Mouse (Mus musculus) gastrocnemius, postnatal 36 days (tissue): ENCODE measurements at regions not wholly inside any gene's neighbourhood (a gene's known extent, or its start where the extent isn't known, plus 50 kb on each side); places are given as distances from the start of the nearest gene placed in this dataset.

Source experiments
- DNase-seq, 2 experiments: peaks; one replicate each; pipeline ENCODE4 v3.0.0; 2022
- intact Hi-C: fragments of 180-260 bp; cut with DNase I; formaldehyde crosslinking; loops from one replicate; pipeline ENCODE4 v1.15.1; 2025

DNA sequence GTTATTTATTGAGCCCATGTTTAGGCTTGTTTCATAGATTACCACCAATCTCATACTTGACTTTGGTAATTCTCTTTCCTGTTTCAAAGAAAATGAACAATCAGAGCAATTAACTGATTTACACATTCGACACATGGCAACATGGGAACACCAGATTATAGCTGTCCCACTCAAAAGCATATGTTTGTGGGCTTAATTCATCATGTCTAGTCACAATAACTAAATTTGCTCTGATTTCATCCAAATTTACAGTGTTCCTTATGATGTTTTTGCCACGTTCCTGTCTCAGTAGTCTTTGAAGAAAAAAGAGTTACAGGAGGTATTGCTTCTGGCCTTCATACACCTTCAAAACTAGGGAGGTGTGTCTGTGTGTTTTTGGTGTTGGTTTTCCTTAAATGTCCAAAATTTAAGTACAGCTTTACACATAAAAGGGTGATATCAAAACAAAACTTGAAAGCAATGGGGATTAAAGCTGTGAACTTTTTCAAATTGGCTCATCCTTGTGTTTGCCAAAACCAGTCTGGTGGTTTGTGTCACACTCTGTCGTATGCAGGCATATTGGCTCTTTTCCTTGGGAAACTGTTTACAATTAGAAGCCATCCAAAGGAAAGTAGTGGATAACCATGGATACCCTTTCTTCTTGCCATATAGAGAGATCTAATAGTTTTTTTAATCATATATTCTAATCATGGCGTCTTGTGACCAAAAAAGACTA is 291.3 kb downstream of the Etv1 start:
- DNase-seq, result no peak
- intact Hi-C loops, result no loop called here

DNA sequence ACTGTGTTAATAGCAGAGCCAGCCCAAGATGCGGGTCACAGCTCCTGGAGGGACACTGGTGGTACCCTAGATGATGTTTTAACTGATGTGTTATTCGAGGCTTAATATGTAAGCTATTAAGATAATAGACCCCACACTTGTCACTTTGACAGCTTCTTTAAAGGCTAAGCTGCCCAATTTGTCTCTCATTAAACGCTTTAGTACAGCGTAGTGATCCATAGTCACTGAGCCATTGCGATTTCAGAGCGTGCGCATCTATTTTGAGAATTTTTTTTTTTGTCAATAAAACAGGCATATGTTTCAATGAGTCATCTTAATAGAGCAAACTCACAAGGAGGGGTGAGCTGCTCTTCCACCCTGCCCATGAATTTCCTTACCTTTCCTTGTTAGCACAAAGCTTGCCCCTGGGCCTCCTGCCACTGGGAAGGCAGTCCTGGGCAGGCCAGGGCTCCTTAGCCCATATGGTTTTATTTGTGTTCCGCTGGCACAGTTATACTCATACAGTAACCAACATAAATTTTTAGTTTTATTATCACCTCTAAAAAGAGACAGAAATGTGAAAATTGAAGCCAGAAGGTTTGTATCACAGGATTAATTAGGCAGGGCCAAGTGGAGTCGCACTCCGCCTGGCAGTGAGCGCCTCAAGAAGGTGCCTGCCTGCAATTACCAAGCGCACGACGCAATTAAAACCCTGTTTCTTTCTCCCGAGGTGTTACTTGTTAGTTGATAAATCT is 294.3 kb downstream of the Etv1 start:
- no peak for DNase-seq
- intact Hi-C loops, result no loop called here

- no peak for DNase-seq
- intact Hi-C loops, result no loop called here
Observed at GRCm38 (mm10) chr12:39086285-39086684, 307.1 kb downstream of the Etv1 start.

DNA sequence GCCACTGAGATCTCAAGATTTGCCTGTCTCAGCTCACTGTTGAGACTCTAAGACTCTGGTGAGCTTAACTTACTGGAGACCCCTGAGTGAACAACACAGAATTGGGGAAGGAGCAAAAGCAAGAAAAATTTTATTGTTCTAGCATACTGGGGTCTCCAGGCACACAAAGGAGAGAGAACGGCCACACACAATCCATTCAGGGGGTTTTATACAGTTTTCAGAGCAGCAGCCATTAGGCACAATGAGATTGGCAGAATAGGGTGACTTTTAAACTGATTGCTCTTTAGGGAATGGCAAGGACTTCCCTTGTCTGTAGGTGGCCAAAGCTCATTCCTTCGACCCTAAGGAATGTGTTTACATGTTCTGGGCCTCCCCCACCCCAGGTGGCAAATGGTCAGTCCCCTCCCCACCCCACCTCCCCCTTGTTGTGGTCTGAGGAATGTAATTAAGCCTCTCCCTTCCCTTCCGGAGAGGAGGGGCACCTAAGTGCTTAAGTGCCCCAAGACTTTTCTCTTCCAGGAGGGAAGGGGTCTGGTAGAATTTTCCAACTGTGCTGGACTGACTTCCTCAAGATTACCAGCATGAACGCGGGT is 315.6 kb downstream of the Etv1 start:
- intact Hi-C loops, result no loop called here

GRCm38 (mm10) chr12:39123391-39124095 is 344.4 kb downstream of the Etv1 start:
- intact Hi-C loops, result no loop called here
- no peak for DNase-seq

More for the DNA sequence above, 315.6 kb downstream of the Etv1 start:
- DNase-seq, result no peak

- no peak for DNase-seq
- intact Hi-C loops, result no loop called here
Observed at GRCm38 (mm10) chr12:39154689-39155088, 375.5 kb downstream of the Etv1 start.

- intact Hi-C loops, result no loop called here
- DNase-seq, result no peak
Observed at GRCm38 (mm10) chr12:39176958-39177357, 397.8 kb downstream of the Etv1 start.

GRCm38 (mm10) chr12:39224073-39224472 is 444.9 kb downstream of the Etv1 start:
- intact Hi-C loops, result no loop called here
- DNase-seq, result no peak

GRCm38 (mm10) chr12:39256605-39257004 is 477.4 kb downstream of the Etv1 start:
- intact Hi-C loops, result no loop called here
- no peak for DNase-seq

DNA sequence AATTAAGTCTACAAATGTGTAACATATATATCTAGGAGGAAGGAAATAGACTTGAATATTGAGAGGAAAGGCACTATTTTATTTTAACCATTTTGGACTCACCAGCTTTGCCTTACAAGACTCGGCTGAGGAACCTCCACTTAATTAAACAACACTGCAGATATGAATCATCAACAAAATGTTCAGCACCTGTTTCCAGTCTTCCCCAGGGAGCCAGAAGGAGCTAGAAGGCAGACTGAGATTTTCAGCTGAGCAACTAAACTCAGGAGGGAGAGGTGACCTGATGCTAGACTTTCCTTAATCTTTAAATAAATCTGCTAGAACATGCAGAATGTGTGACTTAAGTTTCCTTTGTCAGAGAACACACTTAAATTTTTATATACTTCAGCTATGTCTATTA is 478.4 kb downstream of the Etv1 start:
- intact Hi-C loops, result no loop called here

DNA sequence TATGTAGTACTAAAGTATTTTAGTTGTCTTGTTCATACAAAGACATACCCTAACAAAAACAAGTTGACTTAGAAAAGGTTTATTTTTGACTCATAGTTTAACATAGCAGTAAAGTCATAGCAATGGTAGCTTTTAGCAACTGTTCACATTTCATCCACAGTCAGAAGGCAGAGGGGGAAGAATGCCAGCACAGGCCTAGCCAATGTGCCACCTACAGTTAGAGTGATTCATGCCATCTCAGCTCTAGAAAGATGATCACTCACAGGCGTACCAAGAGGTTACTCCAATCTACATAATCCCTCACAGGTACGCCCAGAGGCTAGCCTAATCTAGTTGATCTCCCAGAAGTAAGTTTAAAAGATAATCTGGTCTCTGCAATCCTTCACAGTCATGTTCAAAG is 510.5 kb downstream of the Etv1 start:
- no peak for DNase-seq
- intact Hi-C loops, result no loop called here

More for the DNA sequence above, 478.4 kb downstream of the Etv1 start:
- DNase-seq, result no peak

DNA sequence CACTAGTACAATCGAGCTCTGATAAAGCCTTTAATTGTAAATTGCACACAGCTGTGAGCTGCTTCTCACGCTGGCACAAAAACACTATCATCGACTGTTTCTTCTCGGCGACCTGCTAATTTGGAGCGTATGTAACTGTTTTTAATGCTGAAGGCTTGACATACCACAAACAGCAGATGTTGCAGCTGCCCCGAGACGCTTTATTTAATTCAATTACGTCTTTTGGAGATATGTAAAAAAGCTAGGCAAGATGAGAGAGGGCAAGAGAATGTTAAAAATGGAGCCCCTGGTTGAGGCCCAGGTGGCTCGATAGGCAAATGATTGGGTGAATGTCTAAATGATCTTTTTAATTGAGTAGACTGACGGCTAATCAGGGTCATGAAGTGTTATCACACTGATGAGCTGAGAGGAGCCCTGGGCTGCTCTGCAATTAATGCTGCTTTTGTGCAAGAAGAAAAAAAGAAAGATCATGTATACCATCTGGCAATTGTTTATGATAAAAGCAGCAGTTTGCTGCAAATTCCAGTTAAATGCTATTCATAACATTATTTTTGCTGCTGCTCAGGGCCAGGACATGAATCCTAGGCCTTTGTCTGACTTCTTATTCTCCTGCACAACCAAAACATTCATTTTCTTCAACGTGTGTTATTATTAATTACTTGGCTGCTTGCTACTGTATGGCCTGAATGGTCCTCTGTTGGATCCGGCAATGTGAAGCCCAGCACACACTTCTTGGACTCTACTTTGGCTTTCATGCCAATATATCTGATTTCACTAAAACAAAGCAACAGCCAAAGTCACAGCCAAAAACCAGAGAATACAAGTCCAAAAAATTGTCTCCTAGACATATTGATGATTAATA is 522.4 kb downstream of the Etv1 start:
- intact Hi-C loops, result no loop called here

DNA sequence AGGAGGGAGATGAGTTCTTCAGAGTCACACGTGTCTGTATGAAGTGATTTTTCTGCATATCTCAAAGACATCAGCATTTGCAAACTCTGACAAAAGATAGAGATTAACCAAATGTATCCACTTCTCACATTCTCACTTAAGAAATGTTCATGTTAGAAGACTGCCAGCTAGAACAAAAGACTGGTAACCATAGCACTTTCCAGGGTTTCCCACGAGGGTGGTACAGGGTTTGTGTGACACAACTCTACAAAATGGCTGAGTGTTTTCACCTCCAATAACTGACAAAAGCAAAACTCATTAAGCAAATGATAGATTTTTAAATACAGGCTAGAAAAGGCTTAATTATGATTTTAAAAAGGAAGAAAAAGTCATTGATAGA is 523.0 kb downstream of the Etv1 start:
- no peak for DNase-seq
- intact Hi-C loops, result no loop called here

More for the DNA sequence above, 522.4 kb downstream of the Etv1 start:
- no peak for DNase-seq

- intact Hi-C loops, result no loop called here
- no peak for DNase-seq
Observed at GRCm38 (mm10) chr12:39307746-39308145, 528.6 kb downstream of the Etv1 start.

DNA sequence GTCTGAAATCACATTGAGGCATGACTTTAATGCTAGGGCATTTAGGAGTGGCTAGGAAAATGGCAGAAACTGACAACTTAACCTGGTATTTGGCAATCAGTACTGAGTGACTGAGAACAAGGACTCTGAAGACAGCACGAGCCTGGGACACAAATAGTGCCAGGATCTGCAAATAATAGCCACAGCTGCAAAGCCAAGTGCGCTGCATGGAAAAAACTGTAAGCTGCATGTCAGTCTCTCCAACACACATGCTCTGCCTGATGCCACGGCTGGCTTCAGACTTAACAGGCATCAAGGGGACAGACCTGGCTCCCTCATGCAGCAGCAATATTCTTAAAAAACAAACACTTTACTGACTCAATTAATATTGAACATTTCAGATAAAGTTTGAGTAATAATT is 530.7 kb downstream of the Etv1 start:
- no peak for DNase-seq
- intact Hi-C loops, result no loop called here

- peak in 1 of 2 experiments; percentile 13 for DNase-seq
- intact Hi-C loops, result no loop called here
Observed at GRCm38 (mm10) chr12:39317229-39317628, 538.0 kb downstream of the Etv1 start.

- no peak for DNase-seq
- intact Hi-C loops, result no loop called here
Observed at GRCm38 (mm10) chr12:39321453-39321852, 542.3 kb downstream of the Etv1 start.

GRCm38 (mm10) chr12:39326157-39326556 is 547.0 kb downstream of the Etv1 start:
- intact Hi-C loops, result no loop called here
- no peak for DNase-seq

GRCm38 (mm10) chr12:39326668-39327299 is 547.6 kb downstream of the Etv1 start:
- intact Hi-C loops, result no loop called here
- DNase-seq, result no peak

- no peak for DNase-seq
- intact Hi-C loops, result no loop called here
Observed at GRCm38 (mm10) chr12:39328377-39328776, 549.2 kb downstream of the Etv1 start.
